Mouse (Mus musculus): ENCODE measurements around the gene Ccdc96. TPM values are rescaled to one million over a fixed set of nuclear protein-coding genes. Genes with fewer than 3 reads are reported as not detected.
A peak's percentile ranks its signal among the peaks of the same experiment; 100 is the strongest.

The Ccdc96 gene
- polyA plus RNA-seq (2016; fragmentation: Nextera tagmentation; extraction: Ambion mirVana): 4.0 and 4.6 TPM in 2 replicates

DNA sequence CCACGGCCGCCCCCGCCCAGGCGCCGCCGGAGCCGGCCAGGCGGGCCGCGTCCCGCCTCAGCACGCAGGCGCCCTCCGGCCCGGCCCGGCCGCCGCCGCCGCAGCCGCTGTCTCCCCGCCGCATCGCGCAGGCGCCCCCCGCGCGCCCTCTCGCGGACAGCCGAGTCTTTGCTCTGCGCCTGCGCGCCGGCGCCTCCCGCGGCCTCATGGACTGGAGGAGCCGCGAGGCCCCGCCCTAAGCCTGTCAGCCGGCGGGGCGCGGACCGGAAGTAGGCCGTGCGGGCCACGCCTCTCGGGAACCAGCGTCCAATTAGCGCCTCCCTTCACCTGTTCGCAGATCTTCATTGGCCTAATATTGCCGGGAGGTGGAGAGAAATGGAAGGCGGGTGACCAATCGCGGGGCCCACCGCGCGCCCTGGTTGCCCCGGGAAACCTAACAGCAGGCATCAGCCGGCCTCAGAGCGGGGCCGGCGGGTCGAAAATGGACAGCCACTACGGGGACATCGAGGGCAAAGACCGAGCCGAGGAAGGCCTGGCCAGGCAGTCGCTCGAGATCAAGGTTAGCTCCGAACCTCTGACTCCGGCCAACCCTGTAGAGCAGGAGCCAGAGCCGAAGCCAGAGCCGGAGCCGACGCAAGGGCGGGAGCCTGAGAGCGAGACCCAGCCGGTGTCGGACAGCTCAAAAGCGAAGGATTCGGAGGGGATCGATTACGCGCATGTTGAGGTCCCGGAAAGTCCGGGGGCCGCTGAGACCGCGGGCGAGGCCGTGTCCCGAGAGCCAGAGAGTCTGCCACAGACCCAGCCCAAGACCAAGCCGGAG lies at the start of gene Ccdc96, which contains the start of gene Tada2b:
Ccdc96 (plus strand) TSS at position 418 of the 820 bp plus-strand sequence.
Tada2b (minus strand) TSS at position 115 of the 820 bp plus-strand sequence.
- Histone ChIP-seq H3K27ac (peak within 1 kb of the TSS; percentile 42; the same call in 1 of the 2 replicates), H3K4me1 (peaks cover 36% of the 10 kb centered on the region), H3K4me2 (replicated peaks) (peak within 1 kb of the TSS; percentile 96), H3K9ac (peak within 1 kb of the TSS; percentile 91), H3K27me3 (replicated peaks) (no peaks in the 10 kb centered on the region; the same call in 1 of the 2 replicates), H3K4me3 (peak within 1 kb of the TSS; percentile 92), H3K36me3 (no peaks in the 10 kb centered on the region), H3K9me3 (no peaks in the 10 kb centered on the region)
- ATAC-seq (ENCODE audit: low FRiP score, low read depth): peak; percentile 96
- WGBS: under 1% methylated on average over 89 of the region's 97 CpGs

DNA sequence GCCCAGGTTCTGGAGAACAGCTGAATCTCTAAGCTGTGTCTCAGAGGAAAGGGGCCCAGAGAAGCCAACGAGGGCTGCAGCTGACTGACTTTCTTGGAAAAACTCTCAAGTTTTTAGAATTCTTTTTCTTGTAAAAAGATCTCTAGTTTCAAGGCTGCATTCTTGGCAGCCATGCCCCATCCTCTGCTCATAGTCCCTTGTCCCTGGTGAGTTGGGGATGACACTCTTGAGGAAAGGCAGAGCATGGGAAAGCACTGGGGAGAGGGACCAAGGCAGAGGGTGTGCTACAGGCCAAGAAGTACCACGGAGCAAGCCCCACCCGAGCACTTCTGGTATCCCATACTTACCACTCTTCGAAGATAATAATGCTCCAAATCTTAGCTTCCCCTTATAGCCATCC lies 47.5 kb upstream of the Ccdc96 start:
- Histone ChIP-seq H3K9me3 (no peaks in the 10 kb centered on the region), H3K27me3 (replicated peaks) (no peaks in the 10 kb centered on the region), H3K27ac (no peak overlapping the region), H3K4me1 (0 out of 2 replicates have a peak, but pooled peaks cover 10% of the 10 kb centered on the region), H3K9ac (no peak overlapping the region), H3K4me2 (replicated peaks) (no peak overlapping the region), H3K4me3 (no peak overlapping the region), H3K36me3 (no peaks in the 10 kb centered on the region)
- ATAC-seq (ENCODE audit: low FRiP score, low read depth): no peak
- WGBS: 83% methylated on average over 4 of the region's 4 CpGs

- WGBS: 78% methylated on average over 3 of the region's 3 CpGs
- Histone ChIP-seq H3K27ac (no peak overlapping the region), H3K27me3 (replicated peaks) (no peaks in the 10 kb centered on the region), H3K4me3 (no peak overlapping the region), H3K4me1 (peaks cover 5% of the 10 kb centered on the region; the same call in 1 of the 2 replicates), H3K4me2 (replicated peaks) (no peak overlapping the region), H3K9ac (no peak overlapping the region), H3K36me3 (no peaks in the 10 kb centered on the region), H3K9me3 (no peaks in the 10 kb centered on the region)
- ATAC-seq (ENCODE audit: low FRiP score, low read depth): no peak
Observed at GRCm38 (mm10) chr5:36440741-36441140, 43.6 kb upstream of the Ccdc96 start.

- no peaks in the 10 kb centered on the region for H3K27me3 ChIP-seq (replicated peaks)
- H3K4me2 ChIP-seq (replicated peaks): no peak overlapping the region
- ATAC-seq (ENCODE audit: low FRiP score, low read depth): no peak
- no peak overlapping the region for H3K27ac ChIP-seq
- no peaks in the 10 kb centered on the region for H3K9me3 ChIP-seq
- H3K4me1 ChIP-seq: peaks cover 7% of the 10 kb centered on the region; the same call in 1 of the 2 replicates
- H3K9ac ChIP-seq: no peak overlapping the region
- no peaks in the 10 kb centered on the region for H3K36me3 ChIP-seq
- WGBS: 67% methylated on average over 4 of the region's 4 CpGs
- H3K4me3 ChIP-seq: no peak overlapping the region
Observed at GRCm38 (mm10) chr5:36444611-36445010, 39.8 kb upstream of the Ccdc96 start.

- H3K4me3 ChIP-seq: no peak overlapping the region
- H3K27ac ChIP-seq: no peak overlapping the region
- H3K27me3 ChIP-seq (replicated peaks): no peaks in the 10 kb centered on the region
- H3K9me3 ChIP-seq: no peaks in the 10 kb centered on the region
- no peak overlapping the region for H3K4me2 ChIP-seq (replicated peaks)
- H3K36me3 ChIP-seq: no peaks in the 10 kb centered on the region
- no peak overlapping the region for H3K9ac ChIP-seq
- 25% methylated on average over 8 of the region's 8 CpGs for WGBS
- H3K4me1 ChIP-seq: peaks cover 7% of the 10 kb centered on the region; the same call in 1 of the 2 replicates
- no peak for ATAC-seq (ENCODE audit: low FRiP score, low read depth)
Observed at GRCm38 (mm10) chr5:36445028-36445427, 39.4 kb upstream of the Ccdc96 start.

GRCm38 (mm10) chr5:36446166-36446890 lies 38.1 kb upstream of the Ccdc96 start:
- no peaks in the 10 kb centered on the region for H3K9me3 ChIP-seq
- H3K27ac ChIP-seq: no peak overlapping the region
- no peak overlapping the region for H3K4me3 ChIP-seq
- no peak overlapping the region for H3K4me2 ChIP-seq (replicated peaks)
- peaks cover 10% of the 10 kb centered on the region for H3K4me1 ChIP-seq
- no peaks in the 10 kb centered on the region for H3K27me3 ChIP-seq (replicated peaks)
- H3K9ac ChIP-seq: no peak overlapping the region
- no peaks in the 10 kb centered on the region for H3K36me3 ChIP-seq
- 48% methylated on average over 9 of the region's 9 CpGs for WGBS
- no peak for ATAC-seq (ENCODE audit: low FRiP score, low read depth)

DNA sequence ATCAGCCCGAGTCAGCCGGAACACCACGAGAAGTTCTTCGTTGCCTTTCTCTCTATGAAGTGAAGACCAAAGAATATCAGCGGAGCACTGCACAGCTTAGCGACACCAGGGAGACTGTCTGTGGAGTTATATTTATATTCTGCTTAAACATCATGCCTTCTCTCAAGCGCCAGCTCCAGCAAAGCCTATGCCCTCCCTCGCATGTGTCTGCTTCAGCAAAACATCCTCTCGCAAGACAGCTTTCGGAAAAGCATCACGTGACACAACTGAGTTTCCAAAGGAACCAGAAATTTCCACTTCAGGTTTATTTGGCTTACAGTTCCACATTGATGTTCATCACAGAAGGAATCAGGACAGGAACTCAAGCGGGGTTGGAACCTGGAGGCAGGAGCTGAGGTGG lies 36.5 kb upstream of the Ccdc96 start:
- no peak for ATAC-seq (ENCODE audit: low FRiP score, low read depth)
- Histone ChIP-seq H3K9ac (no peak overlapping the region), H3K27ac (no peak overlapping the region), H3K27me3 (replicated peaks) (no peaks in the 10 kb centered on the region), H3K4me3 (no peak overlapping the region), H3K9me3 (no peaks in the 10 kb centered on the region), H3K36me3 (no peaks in the 10 kb centered on the region), H3K4me2 (replicated peaks) (no peak overlapping the region), H3K4me1 (peaks cover 10% of the 10 kb centered on the region)
- WGBS: 93% methylated on average over 12 of the region's 12 CpGs

- Histone ChIP-seq H3K36me3 (no peaks in the 10 kb centered on the region), H3K9ac (no peak overlapping the region), H3K27ac (no peak overlapping the region), H3K4me3 (no peak overlapping the region), H3K9me3 (no peaks in the 10 kb centered on the region), H3K4me1 (peaks cover 10% of the 10 kb centered on the region; the same call in 1 of the 2 replicates), H3K27me3 (replicated peaks) (no peaks in the 10 kb centered on the region), H3K4me2 (replicated peaks) (no peak overlapping the region)
- no peak for ATAC-seq (ENCODE audit: low FRiP score, low read depth)
- WGBS: 74% methylated on average over 6 of the region's 6 CpGs
Observed at GRCm38 (mm10) chr5:36449710-36450358, 34.6 kb upstream of the Ccdc96 start.

DNA sequence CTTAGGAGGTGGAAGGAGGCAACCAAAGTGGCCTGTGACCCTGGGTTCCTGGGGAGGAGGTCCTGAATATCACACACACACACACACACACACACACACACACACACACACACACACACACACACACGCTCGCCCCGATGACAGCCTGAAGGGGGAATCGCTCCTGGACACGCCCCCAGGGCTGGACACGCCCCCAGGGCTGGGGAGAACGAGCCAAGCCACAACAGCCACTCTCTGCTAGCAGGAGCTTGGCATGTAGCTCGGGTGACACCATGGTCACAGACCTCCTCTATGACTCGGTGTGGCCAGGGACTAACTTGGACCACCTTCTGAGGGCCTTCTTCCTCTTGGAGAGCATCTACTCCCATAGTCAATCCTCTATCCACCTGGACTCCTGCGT lies 33.3 kb upstream of the Ccdc96 start:
- peaks cover 5% of the 10 kb centered on the region; the same call in 1 of the 2 replicates for H3K4me1 ChIP-seq
- H3K9me3 ChIP-seq: no peaks in the 10 kb centered on the region
- no peak overlapping the region for H3K4me3 ChIP-seq
- H3K27me3 ChIP-seq (replicated peaks): no peaks in the 10 kb centered on the region
- no peak for ATAC-seq (ENCODE audit: low FRiP score, low read depth)
- WGBS: 24% methylated on average over 10 of the region's 10 CpGs
- no peak overlapping the region for H3K27ac ChIP-seq
- H3K36me3 ChIP-seq: no peaks in the 10 kb centered on the region
- no peak overlapping the region for H3K9ac ChIP-seq
- no peak overlapping the region for H3K4me2 ChIP-seq (replicated peaks)

DNA sequence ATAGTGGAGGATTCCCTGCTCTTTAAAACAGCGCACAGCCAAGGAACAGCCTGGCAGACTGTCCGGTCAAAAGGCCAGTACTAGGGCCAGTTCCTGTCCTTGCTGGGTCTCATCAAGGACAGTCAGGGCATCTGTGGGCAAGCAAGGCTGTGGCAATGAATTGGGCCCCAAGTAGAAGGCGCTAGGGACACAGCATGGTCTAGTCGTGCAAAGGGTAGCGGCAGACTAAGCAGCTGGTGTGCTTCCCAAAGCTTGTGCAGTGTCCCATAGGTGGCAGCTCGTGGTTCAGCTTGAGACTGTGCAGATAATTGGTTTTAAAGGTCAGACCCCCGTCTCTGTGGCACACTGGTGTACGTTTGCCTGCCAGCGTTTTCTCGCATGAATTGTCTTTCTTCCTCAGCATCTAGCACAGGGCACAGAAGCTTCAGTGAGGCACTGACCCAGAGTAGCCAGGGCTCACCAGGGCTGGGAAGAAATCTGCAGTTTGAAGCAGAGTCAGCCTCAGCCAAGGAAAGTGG lies 32.5 kb upstream of the Ccdc96 start:
- no peak for ATAC-seq (ENCODE audit: low FRiP score, low read depth)
- no peak overlapping the region for H3K4me2 ChIP-seq (replicated peaks)
- no peak overlapping the region for H3K9ac ChIP-seq
- H3K4me3 ChIP-seq: no peak overlapping the region
- 67% methylated on average over 10 of the region's 10 CpGs for WGBS
- no peaks in the 10 kb centered on the region for H3K36me3 ChIP-seq
- peaks cover 3% of the 10 kb centered on the region; the same call in 1 of the 2 replicates for H3K4me1 ChIP-seq
- H3K27me3 ChIP-seq (replicated peaks): no peaks in the 10 kb centered on the region
- H3K27ac ChIP-seq: no peak overlapping the region
- no peaks in the 10 kb centered on the region for H3K9me3 ChIP-seq

- no peak for ATAC-seq (ENCODE audit: low FRiP score, low read depth)
- Histone ChIP-seq H3K4me2 (replicated peaks) (no peak overlapping the region), H3K36me3 (no peaks in the 10 kb centered on the region), H3K4me3 (no peak overlapping the region), H3K27ac (no peak overlapping the region), H3K9me3 (no peaks in the 10 kb centered on the region), H3K27me3 (replicated peaks) (no peaks in the 10 kb centered on the region), H3K9ac (no peak overlapping the region), H3K4me1 (peaks cover 3% of the 10 kb centered on the region; the same call in 1 of the 2 replicates)
- WGBS: 80% methylated on average over 6 of the region's 6 CpGs
Observed at GRCm38 (mm10) chr5:36452821-36453220, 31.6 kb upstream of the Ccdc96 start.

DNA sequence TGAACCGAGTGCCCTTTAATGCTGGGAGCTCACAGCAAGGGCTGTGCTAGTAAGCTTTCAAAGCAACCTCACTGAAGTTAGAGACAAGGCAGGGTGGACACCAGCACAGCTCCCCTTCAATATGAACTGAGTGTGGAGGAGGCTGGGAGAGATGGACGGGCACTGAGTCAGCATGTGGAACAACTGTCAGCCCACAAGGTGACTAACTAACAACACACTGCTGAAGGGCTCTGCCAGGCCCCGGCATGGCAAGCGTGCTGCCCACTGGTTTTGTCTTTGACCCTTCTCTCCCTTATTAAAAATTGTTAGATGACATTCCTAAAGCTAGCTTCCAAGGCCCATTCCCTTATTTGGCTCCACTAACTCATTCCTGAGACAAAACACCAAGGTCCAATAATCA lies 26.7 kb upstream of the Ccdc96 start:
- ATAC-seq (ENCODE audit: low FRiP score, low read depth): no peak
- Histone ChIP-seq H3K36me3 (no peaks in the 10 kb centered on the region), H3K4me1 (no peaks in the 10 kb centered on the region), H3K9me3 (no peaks in the 10 kb centered on the region), H3K9ac (no peak overlapping the region), H3K4me2 (replicated peaks) (no peak overlapping the region), H3K4me3 (no peak overlapping the region), H3K27ac (no peak overlapping the region), H3K27me3 (replicated peaks) (no peaks in the 10 kb centered on the region)
- 83% methylated on average over 4 of the region's 4 CpGs for WGBS
